Mouse (Mus musculus): ENCODE measurements at regions not wholly inside any gene's neighbourhood (a gene's known extent, or its start where the extent isn't known, plus 50 kb on each side); places are given as distances from the start of the nearest gene placed in this dataset.

GRCm38 (mm10) chr3:21837297-21837946 is 239.0 kb upstream of the Tbl1xr1 start:
- Histone ChIP-seq H3K9ac (ENCODE audit: low read depth, low read length) (no peak overlapping the region), H3K27ac (replicated peaks; ENCODE audit: insufficient read depth, low read depth, low read length) (no peak overlapping the region), H3K36me3 (ENCODE audit: control insufficient read depth, insufficient read depth, low read length) (no peaks in the 10 kb centered on the region), H3K4me3 (ENCODE audit: insufficient read depth, low read depth, low read length) (no peak overlapping the region), H3K79me2 (ENCODE audit: control insufficient read depth, insufficient read depth, low read length) (no peaks in the 10 kb centered on the region), H3K4me1 (ENCODE audit: control insufficient read depth, insufficient read depth, low read length) (peaks cover 2% of the 10 kb centered on the region; the same call in 1 of the 2 replicates), H3K27me3 (ENCODE audit: control insufficient read depth, insufficient read depth, low read length) (no peaks in the 10 kb centered on the region)
- 70% methylated on average over 4 of the region's 4 CpGs for WGBS
- TF ChIP-seq CTCF (IDR thresholded peaks at IDR 0.05; ENCODE audit: low read depth, low read length): no peak
- TF ChIP-seq POLR2A (IDR thresholded peaks at IDR 0.05; ENCODE audit: extremely low read depth, insufficient read depth, low read length): no peak
- DNase-seq (ENCODE audit: extremely low read depth, low read depth, low spot score): no peak

GRCm38 (mm10) chr3:21840751-21841488 is 235.5 kb upstream of the Tbl1xr1 start:
- WGBS: 61% methylated on average over 5 of the region's 5 CpGs
- H3K4me3 ChIP-seq (ENCODE audit: insufficient read depth, low read depth, low read length): no peak overlapping the region
- no peak for DNase-seq (ENCODE audit: extremely low read depth, low read depth, low spot score)
- H3K4me1 ChIP-seq (ENCODE audit: control insufficient read depth, insufficient read depth, low read length): peaks cover 2% of the 10 kb centered on the region; the same call in 1 of the 2 replicates
- H3K79me2 ChIP-seq (ENCODE audit: control insufficient read depth, insufficient read depth, low read length): no peaks in the 10 kb centered on the region
- H3K9ac ChIP-seq (ENCODE audit: low read depth, low read length): no peak overlapping the region
- no peaks in the 10 kb centered on the region for H3K27me3 ChIP-seq (ENCODE audit: control insufficient read depth, insufficient read depth, low read length)
- no peaks in the 10 kb centered on the region for H3K36me3 ChIP-seq (ENCODE audit: control insufficient read depth, insufficient read depth, low read length)
- no peak overlapping the region for H3K27ac ChIP-seq (replicated peaks; ENCODE audit: insufficient read depth, low read depth, low read length)
- TF ChIP-seq CTCF (IDR thresholded peaks at IDR 0.05; ENCODE audit: low read depth, low read length) (no peak), POLR2A (IDR thresholded peaks at IDR 0.05; ENCODE audit: extremely low read depth, insufficient read depth, low read length) (no peak)

GRCm38 (mm10) chr3:21841506-21841905 is 234.9 kb upstream of the Tbl1xr1 start:
- no peaks in the 10 kb centered on the region for H3K79me2 ChIP-seq (ENCODE audit: control insufficient read depth, insufficient read depth, low read length)
- no peak overlapping the region for H3K4me3 ChIP-seq (ENCODE audit: insufficient read depth, low read depth, low read length)
- no peak overlapping the region for H3K27ac ChIP-seq (replicated peaks; ENCODE audit: insufficient read depth, low read depth, low read length)
- 89% methylated on average over 1 of the region's 1 CpGs for WGBS
- H3K36me3 ChIP-seq (ENCODE audit: control insufficient read depth, insufficient read depth, low read length): no peaks in the 10 kb centered on the region
- H3K9ac ChIP-seq (ENCODE audit: low read depth, low read length): no peak overlapping the region
- TF ChIP-seq CTCF (IDR thresholded peaks at IDR 0.05; ENCODE audit: low read depth, low read length) (no peak), POLR2A (IDR thresholded peaks at IDR 0.05; ENCODE audit: extremely low read depth, insufficient read depth, low read length) (no peak)
- peaks cover 2% of the 10 kb centered on the region; the same call in 1 of the 2 replicates for H3K4me1 ChIP-seq (ENCODE audit: control insufficient read depth, insufficient read depth, low read length)
- DNase-seq (ENCODE audit: extremely low read depth, low read depth, low spot score): no peak
- H3K27me3 ChIP-seq (ENCODE audit: control insufficient read depth, insufficient read depth, low read length): no peaks in the 10 kb centered on the region

GRCm38 (mm10) chr3:21842545-21843291 is 233.7 kb upstream of the Tbl1xr1 start:
- Histone ChIP-seq H3K79me2 (ENCODE audit: control insufficient read depth, insufficient read depth, low read length) (no peaks in the 10 kb centered on the region), H3K27ac (replicated peaks; ENCODE audit: insufficient read depth, low read depth, low read length) (no peak overlapping the region), H3K36me3 (ENCODE audit: control insufficient read depth, insufficient read depth, low read length) (no peaks in the 10 kb centered on the region), H3K4me1 (ENCODE audit: control insufficient read depth, insufficient read depth, low read length) (peaks cover 2% of the 10 kb centered on the region; the same call in 1 of the 2 replicates), H3K4me3 (ENCODE audit: insufficient read depth, low read depth, low read length) (no peak overlapping the region), H3K27me3 (ENCODE audit: control insufficient read depth, insufficient read depth, low read length) (no peaks in the 10 kb centered on the region), H3K9ac (ENCODE audit: low read depth, low read length) (no peak overlapping the region)
- WGBS: 74% methylated on average over 10 of the region's 10 CpGs
- TF ChIP-seq CTCF (IDR thresholded peaks at IDR 0.05; ENCODE audit: low read depth, low read length) (no peak), POLR2A (IDR thresholded peaks at IDR 0.05; ENCODE audit: extremely low read depth, insufficient read depth, low read length) (no peak)
- DNase-seq (ENCODE audit: extremely low read depth, low read depth, low spot score): no peak

- 79% methylated on average over 5 of the region's 5 CpGs for WGBS
- H3K27me3 ChIP-seq (ENCODE audit: control insufficient read depth, insufficient read depth, low read length): no peaks in the 10 kb centered on the region
- H3K9ac ChIP-seq (ENCODE audit: low read depth, low read length): no peak overlapping the region
- no peak overlapping the region for H3K27ac ChIP-seq (replicated peaks; ENCODE audit: insufficient read depth, low read depth, low read length)
- TF ChIP-seq CTCF (IDR thresholded peaks at IDR 0.05; ENCODE audit: low read depth, low read length): no peak
- TF ChIP-seq POLR2A (IDR thresholded peaks at IDR 0.05; ENCODE audit: extremely low read depth, insufficient read depth, low read length): no peak
- H3K36me3 ChIP-seq (ENCODE audit: control insufficient read depth, insufficient read depth, low read length): no peaks in the 10 kb centered on the region
- peaks cover 2% of the 10 kb centered on the region; the same call in 1 of the 2 replicates for H3K4me1 ChIP-seq (ENCODE audit: control insufficient read depth, insufficient read depth, low read length)
- no peak overlapping the region for H3K4me3 ChIP-seq (ENCODE audit: insufficient read depth, low read depth, low read length)
- no peaks in the 10 kb centered on the region for H3K79me2 ChIP-seq (ENCODE audit: control insufficient read depth, insufficient read depth, low read length)
- DNase-seq (ENCODE audit: extremely low read depth, low read depth, low spot score): no peak
Measured at GRCm38 (mm10) chr3:21843292-21843852, 233.1 kb upstream of the Tbl1xr1 start.
